Mouse (Mus musculus) cortical plate, adult 2 months (tissue): Measurements from ENCODE around the gene Proser1.

Experiments
- CTCF ChIP-seq: fragments of 200-500 bp; IDR thresholded peaks from 2 replicates; pipeline ENCODE4 v1.5.1; 2011; ENCODE audit warnings: mild to moderate bottlenecking, control low read depth, low read length; ENCODE audit not compliant: insufficient read depth; ENCODE audit errors: extremely low read depth
- POLR2A ChIP-seq: fragments of 200-500 bp; IDR thresholded peaks from 2 replicates; pipeline ENCODE4 v1.6.1; 2011; ENCODE audit warnings: mild to moderate bottlenecking, low read length, control low read depth; ENCODE audit not compliant: insufficient read depth; ENCODE audit errors: extremely low read depth

GRCm38 (mm10) chr3:53450666-53451065 lies 12.8 kb upstream of the Proser1 start:
- no peak for TF ChIP-seq CTCF
- TF ChIP-seq POLR2A: no peak
